Mouse (Mus musculus) layer of hippocampus, adult 18-20 months (tissue): ENCODE results near the gene Mcpt4. TPM values are rescaled to one million over a fixed set of nuclear protein-coding genes. Genes with fewer than 3 reads are reported as not detected.
"Not testable (repeated sequence)": the region's sequence is repeated elsewhere in the genome, so short reads cannot be mapped to it uniquely, and the experiment has no call there.

Source experiments
- DNase-seq, 2 experiments: peaks; one replicate each; pipeline ENCODE4 v3.0.0; 2022; ENCODE audit warnings: low spot score in 2 of 2
- long read RNA-seq: library from polyadenylated mRNA; stranded (forward); transcript quantifications from one replicate; pipeline ENCODE4 v2.0.0, GENCODE M21; 2021
- total RNA-seq, 2 experiments: library from RNA; stranded (reverse); gene quantifications; 2 replicates each; pipeline ENCODE4 v1.2.3; 2021

Gene Mcpt4
- total RNA-seq, result under 1 TPM in 1 of 2 experiments, not detected in 1; 0.30 TPM
- long read RNA-seq, result 0 reads

- DNase-seq, result not testable (repeated sequence)
These were observed at the start of gene Mcpt4 for GRCm38 (mm10) chr14:56062213-56062612. Gene Mcpt4, minus strand, starts transcription at chr14:56062313.

GRCm38 (mm10) chr14:56105447-56106180, 43.5 kb upstream of the Mcpt4 start:
- DNase-seq, result peak in 1 of 2 experiments; percentile 19

GRCm38 (mm10) chr14:56105016-56105415, 42.9 kb upstream of the Mcpt4 start:
- DNase-seq, result no peak

- DNase-seq, result peak in 1 of 2 experiments; percentile 6
These were observed 41.3 kb upstream of the Mcpt4 start for GRCm38 (mm10) chr14:56103452-56103851.

GRCm38 (mm10) chr14:56102386-56102785, 40.3 kb upstream of the Mcpt4 start, which contains the start of gene Ctsg:
Gene Ctsg, minus strand, starts transcription at chr14:56102574.
- no peak for DNase-seq

- no peak for DNase-seq
These were observed 36.8 kb upstream of the Mcpt4 start for GRCm38 (mm10) chr14:56098940-56099339.

GRCm38 (mm10) chr14:56097597-56097996, 35.5 kb upstream of the Mcpt4 start:
- DNase-seq, result no peak

- no peak for DNase-seq
These were observed 31.2 kb upstream of the Mcpt4 start for GRCm38 (mm10) chr14:56093353-56093752.

GRCm38 (mm10) chr14:56086711-56087110, 24.6 kb upstream of the Mcpt4 start:
- no peak for DNase-seq

- DNase-seq, result no peak
These were observed 23.1 kb upstream of the Mcpt4 start, which contains the start of gene Mcpt8 for GRCm38 (mm10) chr14:56085167-56085566. Gene Mcpt8, minus strand, starts transcription at chr14:56085273.

- DNase-seq, result peak in 1 of 2 experiments; percentile 10
These were observed 19.9 kb upstream of the Mcpt4 start for GRCm38 (mm10) chr14:56082016-56082415.

GRCm38 (mm10) chr14:56057722-56058121, 4.4 kb downstream of the Mcpt4 start:
- DNase-seq, result no peak

- DNase-seq, result no peak
These were observed 6.7 kb downstream of the Mcpt4 start for GRCm38 (mm10) chr14:56055408-56055807.

GRCm38 (mm10) chr14:56041792-56042191, 20.3 kb downstream of the Mcpt4 start, which contains the start of gene Mcpt2:
Gene Mcpt2, plus strand, starts transcription at chr14:56042041.
- DNase-seq, result not testable (repeated sequence)

GRCm38 (mm10) chr14:56034433-56034832, 27.7 kb downstream of the Mcpt4 start:
- DNase-seq, result no peak

GRCm38 (mm10) chr14:56030395-56030794, 31.7 kb downstream of the Mcpt4 start, which contains the start of gene Mcpt9:
Gene Mcpt9, minus strand, starts transcription at chr14:56030495.
- DNase-seq, result not testable (repeated sequence)

- DNase-seq, result not testable (repeated sequence)
These were observed 40.8 kb downstream of the Mcpt4 start for GRCm38 (mm10) chr14:56021305-56021704.

GRCm38 (mm10) chr14:56019446-56019845, 42.7 kb downstream of the Mcpt4 start:
- DNase-seq, result no peak

- not testable (repeated sequence) for DNase-seq
These were observed 44.4 kb downstream of the Mcpt4 start, which contains the start of gene Mcpt1 for GRCm38 (mm10) chr14:56017671-56018070. Gene Mcpt1, plus strand, starts transcription at chr14:56017971.

GRCm38 (mm10) chr14:56013924-56014323, 48.2 kb downstream of the Mcpt4 start:
- no peak for DNase-seq

GRCm38 (mm10) chr14:56013147-56013546, 49.0 kb downstream of the Mcpt4 start:
- no peak for DNase-seq
